Mouse (Mus musculus) liver, embryonic 14.5 days (tissue): ENCODE measurements around the gene Arap1. TPM values are rescaled to one million over a fixed set of nuclear protein-coding genes. Genes with fewer than 3 reads are reported as not detected.
A peak's percentile ranks its signal among the peaks of the same experiment; 100 is the strongest.

Source experiments
- ATAC-seq: fragments of 200-750 bp; cut with Nextera tagmentation; 2 replicates; pipeline ENCODE4 v1.8.0; 2017; ENCODE audit warnings: moderate number of reproducible peaks, mild to moderate bottlenecking, moderate library complexity; ENCODE audit not compliant: insufficient read depth
- DNase-seq, 3 experiments: peaks; one replicate each; pipeline ENCODE4 v3.0.0-alpha.2; 2012 to 2013; ENCODE audit warnings: low read depth in 3 of 3, low spot score in 3 of 3
- H3K27ac ChIP-seq: fragments of 300-500 bp; sonication (generic); 2 replicates; pipeline ENCODE4 v1.5.1; 2014; ENCODE audit warnings: moderate library complexity, mild to moderate bottlenecking, control low read depth, inconsistent platforms
- H3K27me3 ChIP-seq: fragments of 300-500 bp; sonication (generic); 2 replicates; pipeline ENCODE4 v1.6.1; 2014; ENCODE audit warnings: mild to moderate bottlenecking, low read length, moderate library complexity; ENCODE audit not compliant: control insufficient read depth, insufficient read depth
- H3K36me3 ChIP-seq: fragments of 300-500 bp; sonication (generic); replicated peaks from 2 replicates; pipeline ENCODE4 v1.6.1; 2014; ENCODE audit warnings: low read depth; ENCODE audit not compliant: control insufficient read depth, insufficient read depth
- H3K4me1 ChIP-seq, 2 experiments: fragments of 200-500 bp in 1 of 2; fragments of 300-500 bp in 1 of 2; sonication (generic) in 1 of 2; replicated peaks; 2 replicates each; pipeline ENCODE4 v1.6.1; 2012 to 2014; ENCODE audit warnings: antibody characterized with exemption in 1 of 2, inconsistent platforms in 1 of 2, low read length in 1 of 2; ENCODE audit not compliant: control insufficient read depth in 2 of 2, insufficient read depth in 2 of 2
- H3K4me2 ChIP-seq: fragments of 300-500 bp; sonication (generic); 2 replicates; pipeline ENCODE4 v1.6.1; 2014; ENCODE audit warnings: low read depth, mild to moderate bottlenecking, control low read depth, moderate library complexity
- H3K4me3 ChIP-seq, 2 experiments: fragments of 200-500 bp in 1 of 2; fragments of 300-500 bp in 1 of 2; sonication (generic) in 1 of 2; 2 replicates each; pipeline ENCODE4 v1.5.1; 2012 to 2014; ENCODE audit warnings: low read depth in 2 of 2, low read length in 2 of 2, mild to moderate bottlenecking in 2 of 2, control low read depth in 1 of 2, inconsistent platforms in 1 of 2, moderate library complexity in 1 of 2; ENCODE audit not compliant: insufficient read depth in 1 of 2
- H3K9ac ChIP-seq: fragments of 300-500 bp; sonication (generic); replicated peaks from 2 replicates; pipeline ENCODE4 v1.6.1; 2014; ENCODE audit warnings: mild to moderate bottlenecking, control low read depth, moderate library complexity
- H3K9me3 ChIP-seq: fragments of 300-500 bp; sonication (generic); 2 replicates; pipeline ENCODE4 v1.6.1; 2016; ENCODE audit warnings: low read length, mixed read lengths; ENCODE audit not compliant: control insufficient read depth
- CTCF ChIP-seq: IDR thresholded peaks from 2 replicates; pipeline ENCODE4 v1.5.1; 2016; ENCODE audit warnings: antibody characterized with exemption, low read depth, control low read depth
- EP300 ChIP-seq: IDR thresholded peaks from 2 replicates; pipeline ENCODE4 v1.6.1; 2016; ENCODE audit warnings: antibody characterized with exemption, low read depth
- WGBS: fragments of 180-500 bp; shearing (Covaris S2); extraction: QIAGEN DNeasy Blood & Tissue Kit; methylation state at CpG from one replicate; pipeline ENCODE4 v1.1.7; 2014; ENCODE audit not compliant: insufficient replicate concordance; 5-methylcytosine and 5-hydroxymethylcytosine counted together
- polyA plus RNA-seq, 2 experiments: library from polyadenylated mRNA; depleted of rRNA in 1 of 2; stranded (reverse) in 1 of 2; unstranded in 1 of 2; fragments of >200 nt; fragmentation: Nextera tagmentation in 1 of 2; extraction: Ambion mirVana in 1 of 2; gene quantifications; 2 replicates each; pipeline versions ENCODE4 v1.2.1 to v1.2.3; 2012 to 2014

The Arap1 gene
- polyA plus RNA-seq, 2 experiments = 13.7 to 13.9 TPM

DNA sequence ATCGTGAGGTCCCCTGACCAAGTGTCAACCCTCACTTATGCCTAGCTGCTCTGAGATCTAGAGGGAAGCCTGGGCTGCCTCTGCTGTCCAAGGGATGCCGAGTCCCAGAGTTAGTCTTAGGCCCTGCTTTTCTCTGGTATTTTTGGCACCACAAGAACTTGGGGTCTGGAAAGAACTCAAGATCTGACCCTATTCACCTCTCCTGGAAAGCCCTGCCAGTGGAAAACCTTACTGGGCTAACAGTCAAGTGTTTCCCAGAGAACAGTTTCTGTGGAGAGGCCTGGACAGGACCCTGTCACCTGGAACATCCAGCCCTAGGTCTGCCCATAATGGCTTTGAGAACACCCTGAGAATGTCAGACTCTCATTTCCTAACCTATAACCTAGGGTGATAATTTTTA is 876 bp upstream of the Arap1 start:
- Histone ChIP-seq H3K9me3 (no peaks in the 10 kb centered on the region), H3K4me2 (no peak overlapping the region), H3K4me1 (peaks cover 0 to 18% of the 10 kb centered on the region in 2 experiments), H3K4me3 (no peak overlapping the region), H3K9ac (no peak overlapping the region), H3K27ac (no peak overlapping the region), H3K36me3 (peaks cover 4% of the 10 kb centered on the region; the same call in 1 of the 2 replicates), H3K27me3 (no peaks in the 10 kb centered on the region)
- ATAC-seq (no peak), DNase-seq (no peak)
- 66% methylated on average over 2 of the region's 2 CpGs for WGBS
- TF ChIP-seq EP300 (no peak), CTCF (no peak)

DNA sequence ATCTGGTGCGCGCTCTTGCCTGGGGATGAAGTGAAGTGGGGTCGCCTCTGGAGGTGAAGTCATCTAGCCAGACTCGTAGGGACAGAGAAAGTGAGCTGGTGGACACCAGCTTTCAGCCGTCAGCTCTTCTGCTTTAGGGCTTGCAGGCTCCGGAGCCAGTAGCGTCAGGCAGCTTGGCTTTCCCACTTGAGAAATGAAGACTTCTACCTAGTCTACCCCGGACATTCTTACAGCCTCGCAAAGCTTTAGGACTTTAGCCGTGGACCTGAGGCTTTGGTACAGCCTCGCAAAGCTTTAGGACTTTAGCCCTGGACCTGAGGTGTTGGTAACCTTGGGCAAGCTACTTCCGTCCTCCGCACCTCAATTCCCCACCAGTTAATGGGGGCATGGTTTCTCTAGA is 445 bp downstream of the Arap1 start:
- H3K9me3 ChIP-seq = no peaks in the 10 kb centered on the region
- H3K4me2 ChIP-seq = peak overlapping the region; percentile 90
- ATAC-seq (peak; percentile 5; the same call in 1 of the 2 replicates), DNase-seq (no peak)
- peak overlapping the region; percentile 65 to 70 for H3K4me3 ChIP-seq
- 2% methylated on average over 13 of the region's 13 CpGs for WGBS
- H3K27me3 ChIP-seq = no peaks in the 10 kb centered on the region
- H3K9ac ChIP-seq = peak overlapping the region; percentile 58
- no peak overlapping the region for H3K27ac ChIP-seq
- H3K36me3 ChIP-seq = peaks cover 4% of the 10 kb centered on the region; the same call in 1 of the 2 replicates
- no peak for TF ChIP-seq CTCF
- TF ChIP-seq EP300 = no peak
- H3K4me1 ChIP-seq = peaks cover 0 to 17% of the 10 kb centered on the region in 2 experiments; a peak in 3 of 4 replicates

DNA sequence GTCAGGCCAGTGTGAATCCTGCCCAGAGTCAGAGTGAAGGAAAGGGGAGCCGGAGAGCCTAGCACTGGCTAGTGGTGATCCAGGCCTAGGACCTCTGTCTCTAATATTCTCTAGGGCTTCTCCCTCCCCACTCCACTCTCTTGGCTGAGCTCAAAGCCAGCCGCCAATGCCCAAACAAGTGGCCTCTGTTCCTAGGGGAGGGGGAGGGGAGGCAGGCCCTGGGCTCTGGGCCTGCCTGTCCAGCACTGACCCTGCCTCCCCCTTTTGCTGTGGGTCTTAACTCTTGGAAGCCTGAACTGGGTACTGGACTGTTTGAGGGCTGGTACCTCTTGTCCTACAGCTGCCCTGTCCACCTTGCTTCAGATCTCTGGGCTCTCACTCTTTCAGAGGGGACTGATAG is 2.0 kb downstream of the Arap1 start:
- Histone ChIP-seq H3K4me3 (no peak overlapping the region), H3K9me3 (no peaks in the 10 kb centered on the region), H3K9ac (no peak overlapping the region), H3K27ac (no peak overlapping the region), H3K4me2 (peak overlapping the region; percentile 90), H3K27me3 (no peaks in the 10 kb centered on the region), H3K36me3 (no peaks in the 10 kb centered on the region), H3K4me1 (peaks cover 0 to 23% of the 10 kb centered on the region in 2 experiments; a peak in 3 of 4 replicates)
- 54% methylated on average over 2 of the region's 2 CpGs for WGBS
- ATAC-seq (no peak), DNase-seq (no peak)
- TF ChIP-seq CTCF = no peak
- no peak for TF ChIP-seq EP300

DNA sequence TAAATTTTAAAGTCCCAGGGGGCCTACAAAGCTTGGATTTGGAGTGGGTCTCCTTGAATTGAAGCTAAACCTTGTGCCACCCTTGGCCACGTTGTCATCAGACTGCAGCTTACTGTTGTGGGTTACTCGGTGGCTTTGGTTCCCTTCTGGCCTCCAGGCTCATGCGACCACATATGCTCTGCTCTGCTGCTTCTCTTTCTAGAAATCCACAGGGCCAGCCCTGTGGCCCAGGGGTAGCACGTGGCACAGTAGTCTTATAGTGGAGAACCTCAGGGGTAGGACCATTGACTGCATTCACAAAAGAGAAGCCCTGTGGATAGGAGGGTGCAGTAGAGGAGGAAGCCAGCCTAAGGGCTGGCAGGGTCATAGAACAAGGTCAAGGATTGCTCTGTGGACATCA is 4.5 kb downstream of the Arap1 start:
- no peak for DNase-seq
- Histone ChIP-seq H3K36me3 (no peaks in the 10 kb centered on the region), H3K27me3 (no peaks in the 10 kb centered on the region), H3K9me3 (no peaks in the 10 kb centered on the region), H3K4me3 (no peak overlapping the region), H3K4me1 (peaks cover 0 to 29% of the 10 kb centered on the region in 2 experiments; a peak in 3 of 4 replicates), H3K27ac (no peak overlapping the region), H3K9ac (no peak overlapping the region), H3K4me2 (no peak overlapping the region)
- TF ChIP-seq CTCF (no peak), EP300 (no peak)
- 34% methylated on average over 4 of the region's 4 CpGs for WGBS
- ATAC-seq = no peak

DNA sequence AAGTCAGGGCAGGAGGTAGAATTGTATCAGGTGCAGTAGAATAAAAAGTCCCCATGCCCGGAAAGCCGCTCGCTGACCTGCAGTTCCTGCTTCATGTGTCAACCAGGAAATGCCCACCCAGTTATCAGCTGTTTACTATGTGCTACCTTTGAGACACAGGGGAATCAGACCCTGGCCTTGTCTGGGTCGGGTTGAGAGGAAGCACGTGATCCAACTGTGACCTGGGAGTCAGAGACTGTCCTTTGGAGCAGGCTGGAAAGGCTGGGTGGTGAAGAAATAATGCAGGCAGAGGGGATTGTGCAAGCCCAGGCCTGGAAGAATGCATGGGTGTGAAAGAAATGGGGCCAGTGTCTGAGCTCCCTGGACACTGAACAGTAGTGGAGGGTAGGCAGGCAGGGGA is 6.6 kb downstream of the Arap1 start:
- H3K9ac ChIP-seq = no peak overlapping the region
- H3K27me3 ChIP-seq = no peaks in the 10 kb centered on the region
- peaks cover 0 to 19% of the 10 kb centered on the region in 2 experiments; a peak in 2 of 4 replicates for H3K4me1 ChIP-seq
- TF ChIP-seq CTCF = no peak
- TF ChIP-seq EP300 = no peak
- no peaks in the 10 kb centered on the region for H3K9me3 ChIP-seq
- H3K4me2 ChIP-seq = no peak overlapping the region
- DNase-seq (peak in 2 of 3 experiments; percentile 34 to 39), ATAC-seq (peak; percentile 75)
- H3K27ac ChIP-seq = no peak overlapping the region
- 49% methylated on average over 5 of the region's 5 CpGs for WGBS
- no peaks in the 10 kb centered on the region for H3K36me3 ChIP-seq
- no peak overlapping the region for H3K4me3 ChIP-seq
